Mouse (Mus musculus) small intestine, adult 2 months (tissue): ENCODE data around the gene Gm11541.

Experiments used
- CTCF ChIP-seq: fragments of 200-500 bp; IDR thresholded peaks from 2 replicates; pipeline ENCODE4 v1.5.1; 2012; ENCODE audit warnings: low read depth, mild to moderate bottlenecking, control low read depth, inconsistent platforms, low read length, moderate library complexity, mixed read lengths; ENCODE audit not compliant: insufficient replicate concordance, insufficient read length; ENCODE audit errors: extremely low read depth
- POLR2A ChIP-seq: fragments of 200-500 bp; IDR thresholded peaks from 2 replicates; pipeline ENCODE4 v1.6.1; 2012; ENCODE audit warnings: low read depth, mild to moderate bottlenecking, control low read depth, inconsistent platforms, low read length, moderate library complexity

DNA sequence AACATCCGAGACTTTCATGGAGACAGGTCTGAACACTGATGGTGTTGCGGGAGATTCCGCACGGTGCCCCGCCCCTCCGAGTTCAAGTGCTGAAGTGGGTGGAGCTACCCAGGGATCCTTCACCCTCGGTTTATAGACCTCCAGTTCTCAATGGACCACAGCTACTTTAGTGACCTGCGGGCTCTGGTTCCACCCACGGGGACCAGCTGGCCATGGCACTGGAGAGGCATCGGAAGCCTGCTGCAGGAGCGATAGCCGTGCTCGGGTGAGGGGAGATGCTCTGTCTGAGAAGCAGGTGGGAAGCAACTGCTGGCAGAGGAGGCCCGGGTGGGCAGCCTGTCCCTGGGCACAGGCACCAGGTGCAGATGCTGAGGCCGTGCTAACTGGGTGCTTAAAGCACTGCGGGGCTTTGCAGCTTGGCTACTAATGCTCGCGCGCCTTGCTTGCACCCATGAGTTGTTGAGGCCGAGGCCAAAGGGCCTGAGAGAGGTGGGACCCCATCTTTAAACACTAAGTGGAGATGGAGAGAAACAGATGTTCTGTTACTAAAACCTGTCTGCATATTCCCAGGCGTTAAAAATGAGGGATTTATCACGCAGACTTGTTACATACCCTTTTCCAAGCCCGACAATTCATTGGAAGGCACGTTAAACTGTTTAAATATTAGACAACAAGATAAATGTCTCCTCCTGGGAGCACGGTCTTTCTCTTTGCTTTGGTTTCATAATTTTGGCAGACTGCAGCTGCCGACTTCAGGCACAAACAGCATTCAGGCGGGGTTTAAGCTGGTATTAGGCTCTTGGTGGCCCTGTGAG lies 2.7 kb downstream of the Gm11541 start:
- TF ChIP-seq CTCF (no peak), POLR2A (no peak)
